Mouse (Mus musculus): ENCODE data around the gene Atp2a3.

Atp2a3 gene

DNA sequence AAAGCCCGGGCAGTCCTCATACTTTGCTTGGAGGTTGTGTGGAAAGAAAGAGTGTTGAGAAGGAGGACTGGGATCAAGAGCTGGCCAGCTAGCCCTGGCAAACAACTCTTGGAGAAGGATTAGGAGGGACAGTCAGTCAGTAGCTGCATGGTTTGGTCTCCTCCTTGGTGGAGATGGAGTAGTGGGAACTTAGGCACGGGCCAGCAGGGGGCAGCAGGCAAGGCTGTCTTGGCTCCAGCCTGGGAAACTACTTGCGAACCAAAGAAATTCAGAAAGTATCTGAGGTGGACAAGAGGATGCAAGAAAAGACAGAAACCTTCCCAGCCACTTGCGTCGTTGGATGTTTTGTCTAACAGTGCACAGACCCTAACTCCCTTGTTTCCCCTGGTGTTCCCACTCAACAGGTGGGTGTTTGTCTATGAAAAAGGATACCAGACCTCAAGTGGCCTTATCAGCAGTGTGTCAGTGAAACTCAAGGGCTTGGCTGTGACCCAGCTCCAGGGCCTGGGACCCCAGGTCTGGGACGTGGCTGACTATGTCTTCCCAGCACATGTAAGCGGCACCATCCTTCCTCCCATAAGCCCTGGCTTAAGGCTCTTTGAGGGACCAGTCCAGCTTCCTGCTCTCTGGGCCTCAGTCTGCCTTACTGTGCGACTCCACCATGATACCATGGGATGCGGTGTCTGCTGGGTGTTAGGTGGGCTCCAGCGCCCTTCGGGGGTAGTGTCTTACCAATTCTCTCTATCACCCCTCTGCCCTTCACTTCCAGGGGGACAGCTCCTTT is 46.9 kb downstream of the Atp2a3 start:
- peak; percentile 57 to 63 for DNase-seq

DNA sequence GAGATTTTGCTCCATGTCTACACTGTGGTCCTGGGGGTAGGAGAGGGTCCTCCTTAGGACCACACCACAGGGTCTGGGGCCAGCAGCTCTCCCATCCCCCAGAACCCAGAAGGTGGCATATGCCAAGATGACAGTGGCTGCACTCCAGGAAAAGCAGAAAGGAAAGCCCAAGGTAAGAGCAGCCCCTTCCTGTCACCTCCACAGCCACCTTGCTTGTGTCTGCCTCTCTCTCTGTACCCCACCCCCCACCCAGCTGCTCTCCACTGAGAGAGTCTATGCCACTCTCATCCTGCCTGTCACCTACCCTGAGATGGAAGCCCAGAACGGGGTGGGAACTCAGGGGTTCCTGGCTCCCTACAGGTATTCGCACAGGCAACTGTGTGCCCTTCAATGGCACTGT is 47.9 kb downstream of the Atp2a3 start:
- no peak for DNase-seq

DNA sequence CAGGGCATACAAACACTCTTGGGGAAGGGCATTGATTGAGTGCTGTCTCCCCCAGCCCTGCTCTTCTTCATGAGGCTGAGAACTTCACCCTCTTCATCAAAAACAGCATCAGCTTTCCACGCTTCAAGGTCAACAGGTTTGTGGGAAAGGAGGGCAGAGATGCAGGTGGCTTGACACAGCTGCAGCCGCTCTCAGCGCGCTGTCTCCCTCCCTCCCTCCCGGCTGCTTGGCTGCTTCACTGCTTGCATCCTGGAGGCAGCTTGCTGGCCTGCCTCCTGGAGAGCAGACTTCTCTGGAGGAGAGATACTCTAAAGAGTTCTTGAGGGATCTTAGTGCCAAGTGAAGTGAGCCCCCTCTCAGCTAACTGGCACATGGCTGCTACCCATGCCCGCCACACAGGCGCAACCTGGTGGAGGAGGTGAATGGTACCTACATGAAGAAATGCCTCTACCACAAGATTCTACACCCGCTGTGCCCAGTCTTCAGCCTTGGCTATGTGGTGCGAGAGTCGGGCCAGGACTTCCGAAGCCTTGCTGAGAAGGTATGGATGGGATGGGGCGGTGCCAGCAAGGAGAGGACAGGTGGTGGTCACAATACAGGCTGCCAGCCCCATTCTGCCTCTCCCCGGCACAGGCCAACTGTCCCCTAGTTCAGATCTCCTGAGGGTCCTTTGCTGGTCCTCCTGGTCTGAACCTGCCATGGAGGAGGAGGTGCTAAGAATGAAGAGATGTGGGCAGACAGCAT is 48.7 kb downstream of the Atp2a3 start:
- DNase-seq = no peak

DNA sequence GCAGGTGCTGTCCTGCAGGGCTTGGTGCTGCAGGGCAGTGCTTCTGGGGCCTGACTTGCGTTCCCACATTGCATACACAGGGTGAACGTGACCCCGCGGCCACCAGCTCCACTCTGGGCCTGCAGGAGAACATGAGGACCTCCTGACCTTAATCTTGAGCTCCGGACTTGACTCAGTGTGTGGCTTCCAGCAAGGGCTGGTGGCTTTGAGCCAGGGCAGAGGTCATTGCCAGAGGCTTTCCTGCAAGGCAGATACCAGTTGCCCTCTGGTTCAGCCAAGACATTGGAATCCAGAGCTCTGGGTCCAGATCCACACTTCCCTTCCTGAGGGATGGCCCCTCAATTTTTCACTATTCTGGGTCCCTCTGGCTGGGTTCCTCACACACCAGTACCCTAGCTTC is 53.0 kb downstream of the Atp2a3 start:
- DNase-seq = peak; percentile 60 to 65

DNA sequence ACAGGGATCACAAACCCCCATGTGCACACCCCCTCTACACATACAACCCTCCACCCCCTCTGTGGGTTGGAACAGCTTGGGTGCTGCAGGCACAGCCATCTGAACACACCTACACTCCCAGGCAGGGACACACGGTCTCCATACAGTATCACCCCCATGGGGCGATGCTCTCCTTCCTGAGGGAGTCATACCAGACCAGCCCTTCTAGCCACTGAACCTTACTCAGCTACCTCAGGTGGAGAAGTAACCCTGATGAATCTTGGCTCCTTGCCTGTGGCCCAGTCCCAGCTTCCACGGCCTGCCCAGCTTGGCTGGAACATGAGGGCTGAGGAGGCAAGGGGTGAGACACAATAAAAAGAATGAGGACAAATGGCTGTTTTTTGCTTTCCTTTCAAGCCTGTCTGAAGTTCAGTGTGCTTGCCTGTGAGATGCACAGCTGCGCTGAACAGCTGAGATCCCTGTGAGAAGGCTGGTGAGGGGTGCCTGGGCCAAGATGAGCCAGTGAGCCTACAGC is 53.9 kb downstream of the Atp2a3 start:
- no peak for DNase-seq

DNA sequence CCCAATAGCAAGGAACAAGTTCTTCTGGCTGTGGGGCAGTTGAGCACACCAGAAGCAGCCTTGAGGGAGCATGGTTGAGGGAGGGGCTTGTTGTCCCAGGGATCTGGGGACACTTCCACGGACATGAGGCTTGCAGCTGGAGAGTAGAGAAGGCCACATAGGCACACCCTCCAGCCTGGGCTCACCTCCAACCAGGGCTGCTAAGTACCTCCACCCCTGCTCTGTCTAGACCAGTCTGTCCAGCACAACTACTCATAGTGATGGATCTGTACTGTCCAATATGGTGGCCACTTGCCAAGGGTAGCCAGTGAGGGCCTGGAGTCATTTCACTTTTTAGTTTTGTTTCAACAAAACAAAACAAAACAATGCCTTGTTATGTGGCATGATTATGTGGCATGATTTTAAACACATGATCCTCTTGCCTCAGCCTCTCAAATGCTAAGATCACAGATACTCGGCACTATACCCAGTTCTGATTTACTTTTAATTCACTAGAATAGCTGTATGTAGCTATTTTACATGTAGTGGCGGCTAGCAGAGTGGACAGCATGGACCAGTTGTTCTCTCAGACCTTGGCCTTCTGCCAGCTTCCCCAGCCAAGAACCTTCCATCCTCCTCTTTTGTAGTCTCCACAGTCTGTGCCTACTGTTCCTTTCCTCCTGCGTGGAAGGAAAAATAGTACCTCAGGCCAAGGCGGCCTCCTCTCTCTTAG is 54.6 kb downstream of the Atp2a3 start:
- peak; percentile 57 to 70 for DNase-seq

DNA sequence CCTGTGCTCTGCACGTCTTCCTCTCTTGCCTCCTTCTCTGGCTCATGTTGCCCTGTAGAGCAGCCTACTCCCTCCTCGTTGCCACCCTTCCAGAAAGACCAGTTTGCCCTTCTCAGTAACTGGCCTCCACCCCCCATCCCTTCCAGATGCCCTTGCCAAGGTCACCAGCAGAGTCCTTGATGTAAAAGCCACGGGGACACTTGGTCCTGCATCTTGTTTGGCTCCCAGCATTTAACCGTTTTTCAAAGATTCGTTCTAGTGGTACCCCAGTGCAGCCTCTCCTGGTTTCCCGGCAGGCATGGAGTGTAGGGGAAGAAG is 55.1 kb downstream of the Atp2a3 start:
- peak; percentile 57 to 75 for DNase-seq

DNA sequence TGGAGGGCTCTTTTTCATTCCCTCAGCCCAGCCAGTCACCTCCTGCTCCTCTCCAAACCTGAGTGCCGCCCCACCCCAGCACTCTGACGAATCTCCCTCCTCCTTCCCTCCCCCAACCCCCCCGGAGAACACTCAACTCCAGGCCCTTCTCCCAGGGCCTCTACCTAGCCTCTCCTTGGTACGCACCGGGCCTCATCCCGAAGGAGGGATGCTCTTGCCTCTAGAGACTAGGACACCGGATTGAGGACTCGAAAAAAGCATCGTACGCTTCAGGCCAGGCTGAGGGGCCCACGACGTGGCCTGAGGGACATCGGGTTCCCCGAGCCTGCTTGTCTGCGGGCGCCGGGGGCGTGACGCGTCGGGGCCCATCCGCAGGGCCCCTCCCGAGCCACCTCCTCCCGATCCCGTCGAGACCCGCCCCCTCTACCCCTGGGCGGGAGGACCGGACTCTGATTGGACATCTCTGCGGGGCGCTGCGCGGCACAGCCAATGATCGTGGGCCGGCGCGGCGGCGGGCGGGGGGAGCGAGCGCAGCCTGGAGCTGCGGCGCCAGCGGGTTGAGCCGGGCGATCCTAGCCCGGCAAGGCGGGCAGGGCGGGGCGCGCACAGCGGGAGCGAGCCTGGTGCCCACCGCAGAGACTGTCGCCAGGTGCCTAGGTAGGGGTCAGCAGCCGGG is 57.6 kb downstream of the Atp2a3 start, which contains the start of gene Camkk1:
Camkk1 (plus strand) TSS at position 538 of the 676 bp plus-strand sequence.
- DNase-seq = peak; percentile 95 to 97

DNA sequence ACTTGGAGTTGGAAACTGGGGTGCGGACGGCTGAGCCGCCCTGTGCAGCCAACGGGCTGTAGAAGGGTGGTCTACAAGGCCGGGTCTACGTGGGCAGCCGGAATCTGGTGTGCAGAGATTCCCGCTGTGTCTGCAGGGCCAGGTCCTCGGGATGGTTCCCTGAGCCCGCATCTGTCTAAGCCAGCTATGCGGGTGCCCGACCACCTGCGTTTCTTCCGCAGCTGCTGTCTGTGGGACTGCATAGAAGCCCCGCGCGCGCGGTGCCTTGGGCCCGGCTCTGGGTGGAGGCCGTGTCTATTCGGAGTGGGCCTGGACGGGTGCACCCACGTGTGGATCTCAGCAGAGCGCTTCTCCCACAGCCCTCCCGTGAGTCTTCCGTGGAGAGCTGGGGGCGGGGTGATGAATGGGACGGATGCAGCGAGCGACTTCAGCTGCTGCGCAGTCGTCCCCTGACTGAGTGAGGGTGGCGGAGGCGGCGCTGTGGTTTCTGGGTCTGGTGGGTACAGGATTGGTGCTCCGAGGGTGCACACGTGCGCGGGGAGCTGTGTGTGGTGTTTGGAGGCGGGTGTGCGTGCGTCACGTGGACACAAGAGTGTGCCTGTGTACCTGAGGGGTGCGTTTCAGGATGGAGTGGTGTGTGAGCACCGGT is 58.3 kb downstream of the Atp2a3 start:
- peak; percentile 78 to 87 for DNase-seq

DNA sequence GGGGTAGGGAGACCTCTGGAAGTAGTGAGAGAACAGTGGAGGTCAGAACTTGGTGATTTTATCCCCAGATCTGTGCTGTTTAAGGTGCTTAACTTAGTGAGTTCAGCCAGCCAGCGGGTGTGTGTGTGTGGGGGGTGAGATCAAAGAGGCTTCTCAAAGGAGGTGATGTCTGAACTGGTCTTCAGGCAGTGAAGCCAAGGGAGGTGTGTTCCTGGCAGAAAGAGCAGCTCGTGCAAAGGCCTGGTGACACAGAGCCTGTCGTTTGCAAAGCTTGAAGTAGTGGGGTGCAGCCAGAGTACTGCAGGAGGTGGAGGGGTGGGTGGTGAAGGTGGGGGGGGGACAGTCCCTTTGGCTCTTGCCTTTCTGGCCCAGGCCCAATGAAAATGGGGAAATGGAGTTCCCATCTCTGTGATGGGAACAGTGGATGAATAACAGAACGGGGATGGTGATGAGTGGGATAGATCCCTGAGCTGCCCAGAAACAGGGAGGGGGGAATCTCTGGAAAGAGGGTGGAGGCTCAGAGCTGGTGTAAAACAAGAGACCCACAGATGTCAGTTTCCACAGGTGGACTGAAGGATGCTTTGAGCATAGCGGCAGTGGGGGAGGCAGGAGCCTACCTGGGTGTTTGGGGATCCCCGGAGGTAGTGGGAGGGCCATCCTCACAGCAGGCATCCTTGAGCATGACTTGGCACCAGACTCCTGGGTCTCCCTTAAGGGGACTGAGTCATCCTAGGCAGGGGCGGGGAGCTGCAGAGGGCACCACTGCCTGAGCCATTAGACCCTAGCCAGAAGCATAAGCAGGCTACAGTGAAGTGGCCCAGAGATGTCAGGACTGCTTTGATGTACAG is 60.2 kb downstream of the Atp2a3 start:
- DNase-seq = peak in 1 of 2 experiments; percentile 34

DNA sequence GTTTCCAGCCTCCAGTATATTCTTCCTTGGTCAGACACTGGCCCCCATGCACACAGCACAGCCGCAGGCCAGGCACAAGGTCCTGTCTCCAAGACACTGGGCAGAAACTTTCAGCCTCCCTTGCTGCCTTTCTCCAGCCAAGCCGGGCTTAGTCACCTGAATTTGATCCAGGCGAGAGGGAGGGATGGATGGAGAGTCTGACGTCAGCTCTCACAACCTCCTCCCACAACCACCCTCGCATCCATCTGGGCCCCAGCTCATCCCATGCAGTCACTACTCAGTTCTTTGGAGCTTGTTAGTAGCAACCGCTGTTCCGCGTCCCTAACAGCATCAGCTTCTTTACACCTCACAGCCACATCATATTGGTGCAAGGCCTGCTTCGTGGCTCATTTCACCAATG is 62.1 kb downstream of the Atp2a3 start:
- DNase-seq = peak; percentile 67 to 77

DNA sequence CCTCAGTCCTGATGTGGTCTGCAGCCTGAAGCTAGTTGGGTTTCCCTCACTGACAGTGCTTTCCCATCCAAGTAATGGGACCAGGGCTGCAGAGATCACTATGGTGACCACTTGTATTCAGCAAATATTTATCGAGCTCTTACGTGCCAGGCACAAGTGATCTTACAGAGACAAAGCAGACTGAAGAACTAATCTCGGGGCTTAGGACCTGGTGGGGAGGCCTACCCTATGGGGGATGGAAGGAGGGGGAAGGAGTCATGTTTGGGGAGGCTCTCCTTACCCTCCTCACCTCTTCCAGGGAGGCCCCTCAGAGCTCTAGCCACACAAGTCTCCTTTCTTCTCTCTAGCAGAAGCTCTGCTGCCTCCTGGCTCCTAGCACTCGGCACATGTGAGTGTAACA is 62.9 kb downstream of the Atp2a3 start:
- peak; percentile 39 to 58 for DNase-seq

DNA sequence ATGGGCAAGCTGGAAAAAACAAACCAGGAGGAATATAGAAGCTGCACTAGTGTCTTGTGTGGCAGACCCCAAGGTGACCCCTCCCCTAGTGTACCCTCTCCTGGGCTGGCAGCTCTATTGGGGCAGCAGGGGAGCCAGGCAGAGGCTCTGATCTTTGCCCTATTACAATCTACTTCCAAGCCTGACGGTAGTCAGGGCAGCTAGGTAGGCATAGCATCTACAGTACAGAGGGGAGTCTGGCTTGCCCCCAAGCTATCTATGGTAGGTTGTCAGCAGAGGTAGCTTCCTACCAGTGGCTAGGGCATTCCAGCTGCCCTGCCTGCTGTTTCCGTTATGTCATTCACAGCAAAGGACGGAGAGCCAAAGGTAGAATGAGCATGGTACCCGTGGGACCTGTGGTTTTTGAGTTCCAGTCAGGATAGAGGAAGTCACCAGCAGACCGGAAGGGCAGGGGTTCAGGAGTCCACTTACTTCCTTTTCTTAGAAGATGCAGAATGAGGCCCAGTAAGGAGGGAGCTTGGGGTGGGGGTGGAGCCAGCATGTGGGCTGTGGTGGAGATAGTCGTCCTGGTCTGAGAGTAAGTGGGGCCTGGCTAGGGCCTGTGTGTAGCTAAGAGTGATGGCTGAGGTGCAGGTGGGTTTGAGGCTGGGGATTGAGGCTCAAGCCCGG is 63.4 kb downstream of the Atp2a3 start:
- DNase-seq = peak; percentile 59 to 67

DNA sequence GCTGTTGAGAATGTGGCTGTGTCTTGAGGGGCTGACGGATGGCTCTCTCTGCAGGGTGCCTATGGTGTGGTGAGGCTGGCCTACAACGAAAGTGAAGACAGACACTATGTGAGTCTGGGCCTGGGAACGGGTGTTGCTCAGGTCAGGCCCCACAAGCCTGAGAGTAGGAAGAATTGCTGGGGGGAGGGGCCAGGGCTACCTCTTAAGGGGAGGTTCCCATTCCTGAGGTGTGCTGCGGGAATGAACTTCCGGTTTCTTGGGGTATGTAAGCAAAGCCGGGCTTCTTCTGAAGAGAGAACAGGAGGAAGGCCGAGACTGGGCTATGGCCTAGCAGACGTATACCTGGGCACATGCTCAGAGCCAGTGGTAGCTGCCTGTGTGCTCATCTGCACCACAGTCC is 66.0 kb downstream of the Atp2a3 start:
- DNase-seq = peak; percentile 79 to 85

DNA sequence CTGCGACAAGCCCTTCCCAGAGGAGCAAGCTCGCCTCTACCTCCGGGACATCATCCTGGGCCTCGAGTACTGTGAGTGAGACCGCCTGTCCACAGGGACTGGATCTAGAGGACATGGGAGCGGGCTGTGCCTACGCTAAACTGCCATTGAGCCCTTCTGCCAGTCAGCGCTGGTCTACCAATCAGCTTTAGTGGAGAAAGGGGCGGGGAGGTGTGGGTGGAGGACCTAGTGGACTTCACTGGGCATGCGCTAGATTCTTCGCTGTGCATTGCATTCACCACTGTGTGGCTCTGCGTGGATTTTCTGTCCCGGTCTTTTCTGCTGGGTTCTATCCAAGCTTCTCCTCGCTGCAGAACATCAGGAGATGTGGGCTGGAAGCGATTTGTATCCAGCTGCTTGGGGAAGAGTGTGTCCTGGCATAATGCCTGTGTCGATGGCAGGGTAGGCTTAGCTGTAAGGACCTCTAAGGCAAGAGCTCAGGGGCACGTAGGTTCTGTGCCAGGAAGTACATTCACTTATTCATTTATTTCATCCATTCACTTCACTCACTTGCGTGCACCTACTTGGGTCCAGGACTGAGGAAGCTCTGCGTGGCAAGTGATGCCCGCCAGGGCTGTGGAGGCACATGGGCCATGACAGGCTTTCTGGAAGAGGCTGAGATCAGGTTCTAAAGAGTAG is 70.0 kb downstream of the Atp2a3 start:
- DNase-seq = peak; percentile 91 to 94

DNA sequence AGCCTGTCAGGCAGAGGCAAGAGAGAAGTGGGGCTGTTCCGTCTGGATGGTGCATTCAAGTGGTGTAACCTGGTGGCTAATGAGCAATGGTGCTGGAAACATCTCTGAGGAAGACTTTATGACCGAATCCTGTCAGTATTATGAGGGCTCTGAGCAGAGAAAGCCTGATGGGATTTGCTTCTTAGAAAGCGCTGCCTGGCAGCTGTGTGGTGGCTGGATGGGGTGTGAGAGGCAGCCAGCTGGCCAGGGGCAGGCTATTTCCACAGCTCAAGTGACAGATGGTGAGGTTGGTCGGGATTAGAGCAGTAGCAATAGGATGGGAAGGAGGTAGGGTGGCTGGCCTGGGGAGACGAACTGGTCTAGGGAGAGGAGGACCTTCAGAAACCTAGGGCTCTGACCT is 70.6 kb downstream of the Atp2a3 start:
- no peak for DNase-seq

DNA sequence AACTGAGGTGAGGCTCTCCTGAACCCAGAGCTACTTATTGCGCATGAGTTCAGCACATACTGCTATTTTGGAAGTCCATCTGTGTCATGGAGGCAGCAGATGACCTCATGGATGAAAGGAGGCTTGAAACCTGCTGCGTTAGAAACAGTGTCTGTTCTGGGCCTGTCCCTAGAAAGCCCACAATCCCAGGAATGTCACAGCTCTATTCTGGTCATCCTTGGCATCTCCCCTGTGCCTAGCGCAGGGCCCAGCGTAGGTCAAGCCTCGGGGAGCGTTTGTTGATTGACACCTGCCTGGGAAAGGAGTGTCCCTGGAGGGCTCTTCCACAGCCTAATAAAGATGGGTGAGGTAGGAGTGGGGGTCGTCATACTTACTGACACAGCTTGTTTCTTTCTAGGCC is 75.1 kb downstream of the Atp2a3 start:
- no peak for DNase-seq

DNA sequence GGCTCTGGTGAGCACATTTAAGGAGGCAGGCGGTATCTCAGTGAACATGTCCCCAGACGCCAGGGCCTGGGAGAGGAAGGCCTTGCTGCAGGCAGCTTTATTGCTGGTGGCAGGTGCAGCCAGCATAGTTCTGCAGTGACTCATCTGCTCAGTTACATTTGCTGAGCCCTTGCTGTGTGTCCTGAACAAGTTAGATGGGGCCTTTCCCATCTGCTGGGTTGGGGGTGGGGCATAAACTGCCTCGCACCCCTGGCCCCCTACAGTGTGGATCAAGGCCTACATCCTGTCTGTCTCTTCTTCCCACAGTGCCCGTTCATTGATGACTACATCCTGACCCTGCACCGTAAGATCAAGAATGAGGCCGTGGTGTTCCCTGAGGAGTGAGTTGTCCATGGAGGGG is 75.9 kb downstream of the Atp2a3 start:
- no peak for DNase-seq

DNA sequence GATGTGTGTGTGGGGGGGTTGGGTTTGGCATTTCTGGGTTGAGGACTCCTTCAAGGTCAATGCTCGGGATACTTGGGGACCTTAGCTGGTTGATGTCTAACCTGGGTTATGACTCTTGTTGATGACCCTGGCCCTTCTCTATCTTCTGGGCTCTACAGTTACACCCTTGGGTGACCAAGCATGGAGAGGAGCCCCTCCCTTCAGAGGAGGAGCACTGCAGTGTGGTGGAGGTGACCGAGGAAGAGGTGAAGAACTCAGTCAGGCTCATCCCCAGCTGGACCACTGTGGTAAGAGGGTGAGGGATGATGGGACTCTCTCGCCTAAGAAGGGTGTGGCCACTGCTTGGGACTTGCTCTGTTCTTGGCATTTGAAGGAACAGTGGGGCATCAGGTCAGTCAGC is 76.7 kb downstream of the Atp2a3 start:
- DNase-seq = no peak

Data from lung, adult 18-20 months (tissue).